ENCODE assay signal across 8 mouse cellular contexts in the genomic region with DNA sequence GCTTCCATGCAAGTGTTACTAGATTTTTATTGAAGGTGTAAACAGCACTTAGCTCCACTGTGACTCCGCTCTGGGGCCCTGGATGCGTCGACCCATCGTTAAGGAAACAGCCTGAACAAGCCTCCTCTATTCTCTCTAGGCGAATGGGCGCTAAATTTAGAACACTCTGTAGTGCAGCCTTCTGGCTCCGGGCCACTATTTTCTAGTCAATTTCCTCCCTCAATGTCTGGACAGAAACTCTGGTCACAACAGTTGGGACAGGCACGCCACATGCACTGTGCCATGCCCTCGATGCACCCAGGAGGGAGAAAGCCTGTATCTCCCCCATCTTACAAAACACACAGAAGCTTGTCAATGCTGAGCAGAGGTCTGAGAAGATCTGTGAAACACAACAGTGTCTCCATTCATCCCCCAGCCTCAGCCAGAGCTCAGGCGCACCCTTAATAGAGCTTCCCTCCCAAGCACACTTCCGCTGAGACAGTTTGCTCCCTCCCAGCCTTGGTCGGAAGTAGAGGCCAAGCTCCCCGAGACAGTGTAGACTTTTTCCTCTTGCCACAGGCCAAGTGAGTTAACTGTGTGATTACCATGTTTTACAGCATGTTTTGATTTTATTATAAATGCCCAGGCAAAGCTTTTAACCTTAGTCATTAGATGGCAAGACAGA.
DNase-seq lines count a peak whose midpoint lies in the region; ATAC-seq lines count a peak whose summit lies in the region.

No protein-coding gene starts in this region.

- peak overlapping the region; percentile 20 for H3K4me2 ChIP-seq in intestine, embryonic 14.5 days (ENCODE audit: low read length)

- 36% methylated on average over 13 of the region's 13 CpGs for WGBS in intestine, embryonic 14.5 days
- 53% methylated on average over 13 of the region's 13 CpGs for WGBS in limb, embryonic 10.5 days

- no peak overlapping the region for H3K9ac ChIP-seq in intestine, embryonic 14.5 days (ENCODE audit: low read length)

- H3K27ac ChIP-seq in intestine, embryonic 14.5 days (ENCODE audit: low read depth), result peak overlapping the region; percentile 62; the same call in 1 of the 2 replicates
- H3K27ac ChIP-seq in limb, embryonic 10.5 days, result peak overlapping the region; percentile 19; the same call in 1 of the 2 replicates

- intact Hi-C loops in left cerebral cortex, postnatal 10 days (cut with DNase I), result no loop called here

- peak; percentile 62; the same call in 1 of the 2 replicates for ATAC-seq in intestine, embryonic 14.5 days (replicated peaks; ENCODE audit: low FRiP score, low TSS enrichment, low read depth)

- H3K27me3 ChIP-seq in intestine, embryonic 14.5 days (replicated peaks; ENCODE audit: control insufficient read depth, insufficient read depth, low read length), result no peaks in the 10 kb centered on the region
- H3K27me3 ChIP-seq in limb, embryonic 10.5 days (ENCODE audit: low read depth, poor library complexity, severe bottlenecking), result no peaks in the 10 kb centered on the region

- H3K9me3 ChIP-seq in intestine, embryonic 14.5 days (ENCODE audit: control insufficient read depth, low read length), result no peaks in the 10 kb centered on the region
- no peaks in the 10 kb centered on the region for H3K9me3 ChIP-seq in limb, embryonic 10.5 days (replicated peaks)

- no peaks in the 10 kb centered on the region for H3K36me3 ChIP-seq in intestine, embryonic 14.5 days (ENCODE audit: control insufficient read depth, insufficient read depth, low read length)
- H3K36me3 ChIP-seq in limb, embryonic 10.5 days, result no peaks in the 10 kb centered on the region

- peak; percentile 52 to 77 for DNase-seq in left cerebral cortex, postnatal 10 days (ENCODE audit: extremely low spot score in 1 of 2, low spot score in 2 of 2)
- DNase-seq in left cerebral cortex, adult 8-10 months (ENCODE audit: low spot score in 2 of 2), result no peak
- DNase-seq in cerebellum, postnatal 14 days, result peak; percentile 75 to 80
- DNase-seq in gastrocnemius, postnatal 25 days, result peak; percentile 25
- peak; percentile 64 for DNase-seq in intestine, embryonic 14.5 days (ENCODE audit: low spot score)
- peak; percentile 28 for DNase-seq in limb, embryonic 10.5 days (ENCODE audit: low spot score)
- DNase-seq in retina, postnatal 1 day, result peak; percentile 77
- DNase-seq in yolk sac, embryonic 10.5 days (ENCODE audit: low spot score), result no peak

- H3K4me3 ChIP-seq in intestine, embryonic 14.5 days (ENCODE audit: low read depth, low read length), result no peak overlapping the region
- no peak overlapping the region for H3K4me3 ChIP-seq in limb, embryonic 10.5 days

- H3K4me1 ChIP-seq in intestine, embryonic 14.5 days (replicated peaks; ENCODE audit: control insufficient read depth, insufficient read depth, low read length), result peaks cover 12% of the 10 kb centered on the region
- peaks cover 10% of the 10 kb centered on the region for H3K4me1 ChIP-seq in limb, embryonic 10.5 days

Comparison
In these comparisons a context has a peak if more than half of its experiments do, and no peak if none do; other contexts are left out.
1. DNase-seq: peak in left cerebral cortex, postnatal 10 days (2 of 2), cerebellum, postnatal 14 days (2 of 2), gastrocnemius, postnatal 25 days (single experiment), intestine, embryonic 14.5 days (single experiment), limb, embryonic 10.5 days (single experiment) and retina, postnatal 1 day (single experiment); none in left cerebral cortex, adult 8-10 months (0 of 2) and yolk sac, embryonic 10.5 days (single experiment).